Mouse (Mus musculus): ENCODE results near the gene Mvb12a. TPM values are rescaled to one million over a fixed set of nuclear protein-coding genes. Genes with fewer than 3 reads are reported as not detected.
A peak's percentile ranks its signal among the peaks of the same experiment; 100 is the strongest.
"Not testable (repeated sequence)": the region's sequence is repeated elsewhere in the genome, so short reads cannot be mapped to it uniquely, and the experiment has no call there.

Mvb12a gene
- polyA plus RNA-seq, 1 experiment from 2014 or later = 80.7 TPM

DNA sequence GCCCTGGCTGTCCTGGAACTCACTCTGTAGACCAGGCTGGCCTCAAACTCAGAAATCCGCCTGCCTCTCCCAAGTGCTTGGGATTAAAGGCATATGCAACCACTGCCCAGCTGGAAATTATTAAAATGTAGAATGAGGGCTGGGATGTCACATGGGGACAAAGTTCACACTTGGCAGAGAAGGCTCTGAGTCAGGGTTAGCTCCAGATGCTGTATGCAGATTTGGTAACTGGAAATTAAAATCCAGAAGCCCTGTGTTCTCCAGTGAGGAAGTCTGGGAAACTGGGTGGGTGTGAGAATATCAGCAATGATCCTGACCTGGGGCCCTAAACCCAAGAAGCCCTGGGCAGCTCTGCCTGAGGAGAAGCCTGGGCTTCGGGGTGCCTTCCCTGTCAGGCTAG, 33.4 kb upstream of the Mvb12a start:
- no peaks in the 10 kb centered on the region for H3K36me3 ChIP-seq
- peaks cover 9% of the 10 kb centered on the region; the same call in 1 of the 2 replicates for H3K4me1 ChIP-seq
- H3K9ac ChIP-seq = no peak overlapping the region
- no peak for ATAC-seq (ENCODE audit: low FRiP score, low read depth)
- no peak overlapping the region for H3K27ac ChIP-seq
- peak overlapping the region; percentile 27; the same call in 1 of the 2 replicates for H3K4me2 ChIP-seq (replicated peaks)
- no peaks in the 10 kb centered on the region for H3K9me3 ChIP-seq
- WGBS = 56% methylated on average over 2 of the region's 2 CpGs
- H3K4me3 ChIP-seq = no peak overlapping the region
- H3K27me3 ChIP-seq = peaks cover 69% of the 10 kb centered on the region

- no peak within 1 kb of the TSS for H3K9ac ChIP-seq
- H3K36me3 ChIP-seq = no peaks in the 10 kb centered on the region
- H3K4me3 ChIP-seq = peak within 1 kb of the TSS; percentile 15
- peaks cover 9% of the 10 kb centered on the region; the same call in 1 of the 2 replicates for H3K4me1 ChIP-seq
- no peak for ATAC-seq (ENCODE audit: low FRiP score, low read depth)
- H3K9me3 ChIP-seq = no peaks in the 10 kb centered on the region
- 55% methylated on average over 14 of the region's 14 CpGs for WGBS
- peaks cover 52% of the 10 kb centered on the region for H3K27me3 ChIP-seq
- H3K27ac ChIP-seq = no peak within 1 kb of the TSS
- peak within 1 kb of the TSS; percentile 24 for H3K4me2 ChIP-seq (replicated peaks)
Measured at GRCm38 (mm10) chr8:71511644-71512043, 31.1 kb upstream of the Mvb12a start, which contains the start of gene Plvap. Gene Plvap, minus strand, starts transcription at chr8:71511752.

DNA sequence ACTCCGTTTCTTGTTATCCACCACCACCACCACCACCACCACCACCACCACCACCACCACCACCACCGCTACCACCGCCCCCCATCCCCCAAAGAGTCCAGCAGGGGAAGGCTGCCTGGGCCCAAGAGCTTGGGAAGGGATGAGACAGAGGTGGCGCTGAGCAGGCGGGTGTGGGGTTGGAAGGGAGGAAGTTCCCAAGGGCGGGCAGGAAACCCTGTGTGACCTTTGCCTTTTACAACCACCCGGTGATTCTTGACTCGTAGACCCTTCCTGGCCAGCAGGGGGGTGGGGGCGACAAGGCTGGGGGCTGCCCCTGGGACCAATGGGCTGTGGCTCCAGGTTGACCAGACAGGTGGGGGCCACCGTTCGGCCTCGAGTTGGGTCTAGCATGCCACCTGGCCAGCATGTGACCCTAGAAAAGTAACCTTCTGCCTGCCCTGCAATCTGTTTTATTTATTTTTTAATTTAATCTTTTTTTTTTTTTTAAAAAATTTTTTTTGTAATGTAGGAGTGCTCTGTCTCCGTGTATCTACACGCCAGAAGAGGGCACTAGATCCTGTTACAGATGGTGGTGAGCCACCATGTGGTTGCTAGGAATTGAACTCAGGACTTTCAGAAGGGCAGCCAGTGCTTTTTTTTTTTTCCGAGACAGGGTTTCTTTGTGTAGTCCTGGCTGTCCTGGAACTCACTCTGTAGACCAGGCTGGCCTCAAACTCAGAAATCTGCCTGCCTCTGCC, 29.5 kb upstream of the Mvb12a start:
- Histone ChIP-seq H3K4me3 (no peak overlapping the region), H3K36me3 (no peaks in the 10 kb centered on the region), H3K27ac (no peak overlapping the region), H3K9me3 (no peaks in the 10 kb centered on the region), H3K4me2 (replicated peaks) (no peak overlapping the region), H3K9ac (no peak overlapping the region), H3K27me3 (peaks cover 36% of the 10 kb centered on the region), H3K4me1 (no peaks in the 10 kb centered on the region)
- 71% methylated on average over 15 of the region's 15 CpGs for WGBS
- no peak for ATAC-seq (ENCODE audit: low FRiP score, low read depth)

DNA sequence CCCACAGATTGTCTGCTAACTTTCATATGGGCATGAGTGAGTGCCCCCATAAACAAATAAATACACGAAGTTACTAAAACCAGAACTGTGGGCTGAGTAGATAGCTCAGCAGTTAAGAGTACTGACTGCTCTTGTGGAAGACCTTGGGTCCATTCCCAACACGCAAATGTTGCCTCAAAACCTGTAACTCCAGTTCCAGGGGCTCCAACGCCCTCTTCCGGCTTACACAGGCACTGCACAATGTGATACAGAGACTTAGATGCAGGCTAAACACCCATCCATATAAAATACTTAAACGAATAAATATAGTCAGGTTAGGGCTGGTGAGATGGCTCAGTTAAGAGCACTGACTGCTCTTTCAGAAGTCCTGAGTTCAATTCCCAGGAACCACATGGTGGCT, 27.7 kb upstream of the Mvb12a start:
- H3K4me3 ChIP-seq = no peak overlapping the region
- no peak overlapping the region for H3K9ac ChIP-seq
- no peaks in the 10 kb centered on the region for H3K9me3 ChIP-seq
- 65% methylated on average over 5 of the region's 5 CpGs for WGBS
- no peaks in the 10 kb centered on the region for H3K4me1 ChIP-seq
- H3K4me2 ChIP-seq (replicated peaks) = no peak overlapping the region
- no peaks in the 10 kb centered on the region for H3K36me3 ChIP-seq
- H3K27me3 ChIP-seq = peaks cover 18% of the 10 kb centered on the region
- no peak overlapping the region for H3K27ac ChIP-seq
- ATAC-seq (ENCODE audit: low FRiP score, low read depth) = no peak

DNA sequence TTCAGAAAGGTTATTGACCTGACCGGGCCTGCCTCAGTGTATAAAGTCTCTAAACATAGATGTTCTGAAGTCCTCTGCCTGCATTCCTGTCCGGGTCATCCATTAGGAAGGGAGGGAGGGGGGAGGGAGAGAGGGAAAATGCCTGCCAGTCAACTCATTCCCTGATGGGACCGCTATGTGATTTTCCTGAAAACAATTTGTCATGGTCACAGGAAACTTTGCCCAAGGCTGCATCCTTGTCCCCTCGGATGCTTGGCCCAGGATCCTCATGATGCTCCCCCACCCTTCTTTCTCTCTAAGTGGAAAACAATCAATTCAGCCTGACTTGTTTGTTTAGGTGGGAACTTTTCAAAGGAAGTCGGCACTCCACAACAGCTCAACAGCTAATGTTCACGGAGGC, 25.9 kb upstream of the Mvb12a start:
- no peak overlapping the region for H3K4me2 ChIP-seq (replicated peaks)
- H3K27me3 ChIP-seq = peaks cover 1% of the 10 kb centered on the region; the same call in 1 of the 2 replicates
- no peaks in the 10 kb centered on the region for H3K36me3 ChIP-seq
- H3K4me1 ChIP-seq = peaks cover 5% of the 10 kb centered on the region; the same call in 1 of the 2 replicates
- no peak overlapping the region for H3K4me3 ChIP-seq
- H3K9ac ChIP-seq = no peak overlapping the region
- WGBS = 14% methylated on average over 6 of the region's 6 CpGs
- ATAC-seq (ENCODE audit: low FRiP score, low read depth) = no peak
- no peak overlapping the region for H3K27ac ChIP-seq
- H3K9me3 ChIP-seq = no peaks in the 10 kb centered on the region

GRCm38 (mm10) chr8:71519037-71519825, 23.5 kb upstream of the Mvb12a start:
- not testable (repeated sequence) for H3K36me3 ChIP-seq; H3K9me3 ChIP-seq; H3K27ac ChIP-seq; ATAC-seq (ENCODE audit: low FRiP score, low read depth); H3K4me1 ChIP-seq; H3K4me3 ChIP-seq; H3K9ac ChIP-seq; H3K4me2 ChIP-seq (replicated peaks)
- peaks cover 19% of the 10 kb centered on the region for H3K27me3 ChIP-seq
- WGBS = 43% methylated on average over 10 of the region's 10 CpGs

GRCm38 (mm10) chr8:71521634-71522033, 21.1 kb upstream of the Mvb12a start:
- Histone ChIP-seq H3K27ac (no peak overlapping the region), H3K4me2 (replicated peaks) (peak overlapping the region; percentile 35; the same call in 1 of the 2 replicates), H3K4me1 (peaks cover 19% of the 10 kb centered on the region), H3K4me3 (no peak overlapping the region), H3K27me3 (peaks cover 41% of the 10 kb centered on the region), H3K9me3 (no peaks in the 10 kb centered on the region), H3K9ac (no peak overlapping the region; the same call in 1 of the 2 replicates), H3K36me3 (no peaks in the 10 kb centered on the region)
- peak; percentile 83 for ATAC-seq (ENCODE audit: low FRiP score, low read depth)
- 3% methylated on average over 17 of the region's 17 CpGs for whole genome bisulfite sequencing

DNA sequence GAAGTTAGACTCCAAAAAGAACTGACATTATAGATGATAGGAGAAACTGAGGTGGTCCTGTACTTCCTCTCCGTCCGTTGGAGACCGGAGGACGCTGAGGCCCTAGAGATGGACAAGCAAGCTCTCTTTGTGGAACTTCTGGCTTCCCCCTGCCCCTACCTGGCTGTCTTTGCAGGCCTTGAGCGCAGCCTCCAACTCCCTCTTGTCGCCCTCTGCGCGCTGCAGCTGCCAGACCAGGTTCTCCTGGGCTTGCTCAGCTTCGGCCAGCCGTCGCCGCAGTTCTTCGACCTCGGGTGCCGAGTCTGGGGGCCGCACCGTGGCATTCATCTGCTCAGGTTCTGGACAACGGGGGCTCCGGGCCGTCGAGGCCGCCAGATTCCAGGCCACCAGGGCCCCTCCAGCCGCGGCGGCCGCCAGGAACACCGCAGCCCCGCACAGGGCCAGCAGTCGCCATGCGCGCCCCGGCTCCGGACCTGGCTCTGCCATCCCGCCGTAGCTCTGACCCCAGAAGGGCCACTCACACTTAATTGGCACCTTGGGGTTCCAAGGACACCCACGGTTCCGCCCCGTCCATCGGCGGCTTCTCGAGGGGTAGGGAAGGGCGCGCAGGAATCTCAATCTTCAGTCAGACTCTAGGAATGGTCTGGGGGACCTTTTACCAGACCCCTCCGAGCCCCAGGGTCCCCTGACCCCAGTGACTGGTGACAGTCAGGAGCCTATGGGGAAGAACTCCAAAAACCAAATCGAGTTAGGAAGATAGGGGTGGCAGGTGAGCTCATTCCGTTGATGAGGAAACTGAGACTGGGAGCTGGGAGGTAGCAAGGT, 17.3 kb upstream of the Mvb12a start, which contains the start of gene Ccdc194:
TSS of gene Ccdc194 (minus strand) at position 486 of the 825 bp plus-strand sequence.
- H3K4me3 ChIP-seq = peak within 1 kb of the TSS; percentile 21
- no peak within 1 kb of the TSS for H3K27ac ChIP-seq
- H3K9ac ChIP-seq = peak within 1 kb of the TSS; percentile 43; the same call in 1 of the 2 replicates
- H3K9me3 ChIP-seq = no peaks in the 10 kb centered on the region
- peaks cover 58% of the 10 kb centered on the region for H3K27me3 ChIP-seq
- no peak for ATAC-seq (ENCODE audit: low FRiP score, low read depth)
- H3K36me3 ChIP-seq = no peaks in the 10 kb centered on the region
- 8% methylated on average over 46 of the region's 46 CpGs for WGBS
- H3K4me1 ChIP-seq = peaks cover 29% of the 10 kb centered on the region
- peak within 1 kb of the TSS; percentile 48 for H3K4me2 ChIP-seq (replicated peaks)

- no peak for ATAC-seq (ENCODE audit: low FRiP score, low read depth)
- Histone ChIP-seq H3K4me1 (peaks cover 27% of the 10 kb centered on the region), H3K4me3 (no peak overlapping the region), H3K9ac (no peak overlapping the region), H3K27ac (no peak overlapping the region), H3K36me3 (no peaks in the 10 kb centered on the region), H3K4me2 (replicated peaks) (no peak overlapping the region), H3K27me3 (peaks cover 58% of the 10 kb centered on the region), H3K9me3 (no peaks in the 10 kb centered on the region)
- WGBS = 13% methylated on average over 6 of the region's 6 CpGs
Measured at GRCm38 (mm10) chr8:71526272-71526671, 16.4 kb upstream of the Mvb12a start.

GRCm38 (mm10) chr8:71527162-71527870, 15.4 kb upstream of the Mvb12a start:
- Histone ChIP-seq H3K36me3 (no peaks in the 10 kb centered on the region), H3K9me3 (no peaks in the 10 kb centered on the region), H3K4me2 (replicated peaks) (no peak overlapping the region), H3K4me3 (no peak overlapping the region), H3K4me1 (peaks cover 24% of the 10 kb centered on the region), H3K9ac (no peak overlapping the region), H3K27ac (peak overlapping the region; percentile 40; the same call in 1 of the 2 replicates), H3K27me3 (peaks cover 59% of the 10 kb centered on the region)
- no peak for ATAC-seq (ENCODE audit: low FRiP score, low read depth)
- 32% methylated on average over 3 of the region's 3 CpGs for WGBS

DNA sequence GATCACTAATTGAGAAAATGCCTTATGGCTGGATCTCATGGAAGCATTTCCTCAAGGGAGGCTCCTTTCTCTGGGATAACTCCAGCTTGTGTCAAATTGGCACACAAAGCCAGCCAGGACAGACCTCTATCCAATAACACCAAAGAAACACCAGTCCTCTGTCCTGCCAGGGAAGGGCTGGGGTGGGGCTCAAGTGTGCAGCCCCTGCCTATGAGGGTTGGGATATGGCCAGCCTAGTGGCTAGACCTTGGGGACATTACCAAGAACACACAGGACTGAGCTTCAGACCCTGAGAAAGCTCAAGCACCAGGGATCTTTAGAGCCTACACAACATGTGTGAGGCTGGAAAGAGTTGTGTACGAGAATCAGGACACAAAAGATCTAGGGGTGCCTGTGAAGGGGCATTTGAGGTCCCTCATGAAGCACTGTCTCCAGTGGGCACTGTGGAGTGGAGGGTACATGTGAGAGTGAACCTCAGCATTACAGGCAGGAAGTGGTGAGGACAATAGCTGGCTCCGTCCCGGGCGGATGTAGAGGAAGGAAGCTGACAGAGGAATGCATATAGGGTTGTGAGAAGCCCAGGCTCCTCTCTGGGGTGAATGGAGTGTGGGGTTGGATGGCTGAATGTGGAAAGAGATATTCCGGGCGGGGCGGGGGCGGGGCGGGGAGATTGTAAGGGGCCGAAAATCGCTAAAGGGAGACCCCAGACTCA, 14.2 kb upstream of the Mvb12a start:
- 86% methylated on average over 11 of the region's 11 CpGs for WGBS
- H3K4me3 ChIP-seq = no peak overlapping the region
- no peaks in the 10 kb centered on the region for H3K36me3 ChIP-seq
- peak overlapping the region; percentile 28; the same call in 1 of the 2 replicates for H3K27ac ChIP-seq
- H3K9me3 ChIP-seq = no peaks in the 10 kb centered on the region
- ATAC-seq (ENCODE audit: low FRiP score, low read depth) = no peak
- H3K4me2 ChIP-seq (replicated peaks) = no peak overlapping the region
- no peak overlapping the region for H3K9ac ChIP-seq
- peaks cover 49% of the 10 kb centered on the region for H3K27me3 ChIP-seq
- peaks cover 24% of the 10 kb centered on the region for H3K4me1 ChIP-seq
